Mouse (Mus musculus) liver, embryonic 11.5 days (tissue): Measurements from ENCODE around the gene Cd209g. TPM values are rescaled to one million over a fixed set of nuclear protein-coding genes. Genes with fewer than 3 reads are reported as not detected.
"Not testable (repeated sequence)": the region's sequence is repeated elsewhere in the genome, so short reads cannot be mapped to it uniquely, and the experiment has no call there.

Source experiments
- ATAC-seq: fragments of 200-750 bp; cut with Nextera tagmentation; replicated peaks from 2 replicates; pipeline ENCODE4 v1.8.0; 2017; ENCODE audit warnings: moderate number of reproducible peaks, mild to moderate bottlenecking, moderate TSS enrichment, moderate library complexity; ENCODE audit not compliant: low FRiP score
- DNase-seq: peaks from one replicate; pipeline ENCODE4 v3.0.0-alpha.2; 2017; ENCODE audit warnings: low spot score
- H3K27ac ChIP-seq: fragments of 300-500 bp; sonication (generic); 2 replicates; pipeline ENCODE4 v1.5.1; 2014; ENCODE audit warnings: mild to moderate bottlenecking, low read depth, low read length, control low read depth
- H3K27me3 ChIP-seq: fragments of 300-500 bp; sonication (generic); replicated peaks from 2 replicates; pipeline ENCODE4 v1.6.1; 2014; ENCODE audit warnings: low read length, mixed read lengths; ENCODE audit not compliant: control insufficient read depth, insufficient read depth
- H3K36me3 ChIP-seq: fragments of 300-500 bp; sonication (generic); 2 replicates; pipeline ENCODE4 v1.6.1; 2014; ENCODE audit warnings: mild to moderate bottlenecking, low read length, moderate library complexity, mixed read lengths; ENCODE audit not compliant: control insufficient read depth, insufficient read depth
- H3K4me1 ChIP-seq: fragments of 300-500 bp; sonication (generic); replicated peaks from 2 replicates; pipeline ENCODE4 v1.6.1; 2014; ENCODE audit warnings: low read length, mixed read lengths; ENCODE audit not compliant: control insufficient read depth, insufficient read depth
- H3K4me2 ChIP-seq: fragments of 300-500 bp; sonication (generic); 2 replicates; pipeline ENCODE4 v1.6.1; 2014; ENCODE audit warnings: mild to moderate bottlenecking, control low read depth, moderate library complexity
- H3K4me3 ChIP-seq: fragments of 300-500 bp; sonication (generic); 2 replicates; pipeline ENCODE4 v1.5.1; 2014; ENCODE audit warnings: low read depth, low read length, control low read depth
- H3K9ac ChIP-seq: fragments of 300-500 bp; sonication (generic); 2 replicates; pipeline ENCODE4 v1.6.1; 2014; ENCODE audit warnings: low read depth, low read length, control low read depth
- H3K9me3 ChIP-seq: fragments of 300-500 bp; sonication (generic); 2 replicates; pipeline ENCODE4 v1.6.1; 2016; ENCODE audit warnings: low read length, inconsistent platforms, mixed read lengths; ENCODE audit not compliant: control insufficient read depth
- WGBS: fragments of 180-500 bp; shearing (Covaris S2); extraction: QIAGEN DNeasy Blood & Tissue Kit; methylation state at CpG from one replicate; pipeline ENCODE4 v1.1.7; 2014; 5-methylcytosine and 5-hydroxymethylcytosine counted together
- polyA plus RNA-seq: library from polyadenylated mRNA; unstranded; fragments of >200 nt; fragmentation: Nextera tagmentation; extraction: Ambion mirVana; gene quantifications from 2 replicates; pipeline ENCODE4 v1.2.1, GENCODE M21; 2014

The Cd209g gene
- polyA plus RNA-seq: not detected in 2 replicates

DNA sequence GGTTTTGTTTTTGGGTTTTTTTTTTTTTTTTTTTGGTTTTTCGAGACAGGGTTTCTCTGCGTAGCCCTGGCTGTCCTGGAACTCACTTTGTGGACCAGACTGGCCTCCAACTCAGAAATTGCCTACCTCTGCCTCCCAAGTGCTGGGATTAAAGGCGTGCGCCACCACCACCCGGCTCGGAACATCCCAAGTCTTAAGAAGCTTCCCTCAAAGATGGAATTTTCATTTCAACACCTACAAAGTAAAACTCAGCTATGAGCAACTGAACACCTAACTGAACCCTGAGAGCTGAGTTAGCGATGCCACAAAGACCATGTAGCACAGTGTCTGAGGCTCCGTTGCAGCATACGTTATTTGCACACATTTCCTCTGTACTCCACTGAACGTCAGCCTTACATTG lies at the start of gene Cd209g:
Gene Cd209g (plus strand): TSS at position 301 of the 400 bp plus-strand sequence.
- no peak within 1 kb of the TSS for H3K4me2 ChIP-seq
- H3K36me3 ChIP-seq: no peaks in the 10 kb centered on the region
- ATAC-seq (no peak), DNase-seq (no peak)
- WGBS: 84% methylated on average over 10 of the region's 10 CpGs
- H3K27ac ChIP-seq: no peak within 1 kb of the TSS
- H3K9ac ChIP-seq: no peak within 1 kb of the TSS
- H3K4me3 ChIP-seq: no peak within 1 kb of the TSS
- no peaks in the 10 kb centered on the region for H3K4me1 ChIP-seq
- H3K27me3 ChIP-seq: no peaks in the 10 kb centered on the region
- H3K9me3 ChIP-seq: no peaks in the 10 kb centered on the region

DNA sequence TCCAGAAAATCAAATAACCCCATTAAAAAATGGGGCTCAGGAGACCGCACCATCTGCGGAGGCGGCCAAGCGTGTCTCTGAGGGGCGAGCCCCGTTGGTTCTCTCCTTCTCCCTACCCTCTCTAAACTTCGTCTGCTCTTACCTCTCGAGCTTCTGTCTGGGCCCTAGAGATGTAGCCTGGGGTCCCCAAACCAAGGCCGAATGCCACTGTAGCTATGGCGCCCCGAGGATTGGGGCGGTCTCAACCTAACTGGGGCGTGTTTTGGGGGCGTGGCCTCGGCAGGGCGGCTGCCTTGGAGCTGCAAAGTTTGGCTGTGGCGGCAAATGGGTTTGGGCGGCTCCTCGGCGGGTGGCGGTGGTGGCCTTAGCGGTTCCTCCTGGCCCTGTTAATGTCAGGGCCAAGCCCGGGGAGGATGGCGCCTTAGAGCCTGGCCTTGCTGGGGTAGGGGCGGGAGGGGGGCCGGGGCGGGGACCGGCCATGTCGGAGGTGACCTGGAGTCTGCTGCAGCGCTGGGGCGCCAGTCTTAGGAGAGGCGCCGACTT lies 46.6 kb upstream of the Cd209g start:
- H3K27ac ChIP-seq, H3K9ac ChIP-seq, H3K4me1 ChIP-seq, H3K36me3 ChIP-seq, H3K4me3 ChIP-seq, H3K4me2 ChIP-seq, H3K9me3 ChIP-seq, DNase-seq, H3K27me3 ChIP-seq: not testable (repeated sequence)
- peak; percentile 71; the same call in 1 of the 2 replicates for ATAC-seq
- WGBS: 42% methylated on average over 33 of the region's 33 CpGs

DNA sequence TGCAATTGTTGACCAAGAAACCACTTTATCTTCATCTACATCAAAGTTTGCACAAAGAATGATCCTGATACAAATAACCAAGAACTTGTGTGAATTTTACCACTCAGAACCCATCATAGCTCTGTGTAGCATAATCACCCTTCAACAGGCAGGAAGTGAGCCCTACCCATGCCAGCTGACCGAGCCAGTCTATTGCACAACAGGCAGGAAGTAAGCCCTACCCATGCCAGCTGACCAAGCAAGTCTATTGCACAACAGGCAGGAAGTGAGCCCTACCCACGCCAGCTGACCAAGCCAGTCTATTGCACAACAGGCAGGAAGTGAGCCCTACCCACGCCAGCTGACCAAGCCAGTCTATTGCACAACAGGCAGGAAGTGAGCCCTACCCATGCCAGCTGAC lies 45.4 kb upstream of the Cd209g start:
- not testable (repeated sequence) for DNase-seq, ATAC-seq, H3K4me3 ChIP-seq, H3K9me3 ChIP-seq, H3K36me3 ChIP-seq, H3K4me2 ChIP-seq, H3K4me1 ChIP-seq, H3K27ac ChIP-seq, H3K9ac ChIP-seq, H3K27me3 ChIP-seq
- WGBS: 64% methylated on average over 3 of the region's 3 CpGs

DNA sequence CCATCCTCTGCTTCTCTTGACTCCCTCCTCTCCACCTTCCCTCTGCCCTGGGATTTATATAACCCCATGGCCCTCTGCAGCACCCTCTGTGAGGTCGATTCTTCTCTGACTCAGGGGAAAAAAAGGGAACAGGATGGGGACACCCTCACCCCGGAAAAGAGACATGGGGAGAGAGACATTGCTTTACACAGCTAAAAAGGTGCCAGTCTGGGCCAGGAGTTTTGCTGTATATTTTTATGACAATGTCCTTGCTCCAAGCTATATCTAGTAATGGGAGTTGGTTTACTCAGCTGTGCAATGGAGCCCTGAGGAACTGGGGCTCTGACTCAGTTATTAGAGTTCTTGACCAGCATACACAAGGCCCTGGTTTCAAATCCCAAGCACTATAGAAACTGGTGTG lies 28.2 kb upstream of the Cd209g start, which contains the start of gene Cd209f:
Gene Cd209f (minus strand): TSS at position 101 of the 400 bp plus-strand sequence.
- not testable (repeated sequence) for H3K27me3 ChIP-seq, H3K4me3 ChIP-seq, H3K4me2 ChIP-seq, H3K36me3 ChIP-seq, ATAC-seq, H3K9ac ChIP-seq, H3K9me3 ChIP-seq, H3K4me1 ChIP-seq, DNase-seq, H3K27ac ChIP-seq
- WGBS: 57% methylated on average over 1 of the region's 2 CpGs

DNA sequence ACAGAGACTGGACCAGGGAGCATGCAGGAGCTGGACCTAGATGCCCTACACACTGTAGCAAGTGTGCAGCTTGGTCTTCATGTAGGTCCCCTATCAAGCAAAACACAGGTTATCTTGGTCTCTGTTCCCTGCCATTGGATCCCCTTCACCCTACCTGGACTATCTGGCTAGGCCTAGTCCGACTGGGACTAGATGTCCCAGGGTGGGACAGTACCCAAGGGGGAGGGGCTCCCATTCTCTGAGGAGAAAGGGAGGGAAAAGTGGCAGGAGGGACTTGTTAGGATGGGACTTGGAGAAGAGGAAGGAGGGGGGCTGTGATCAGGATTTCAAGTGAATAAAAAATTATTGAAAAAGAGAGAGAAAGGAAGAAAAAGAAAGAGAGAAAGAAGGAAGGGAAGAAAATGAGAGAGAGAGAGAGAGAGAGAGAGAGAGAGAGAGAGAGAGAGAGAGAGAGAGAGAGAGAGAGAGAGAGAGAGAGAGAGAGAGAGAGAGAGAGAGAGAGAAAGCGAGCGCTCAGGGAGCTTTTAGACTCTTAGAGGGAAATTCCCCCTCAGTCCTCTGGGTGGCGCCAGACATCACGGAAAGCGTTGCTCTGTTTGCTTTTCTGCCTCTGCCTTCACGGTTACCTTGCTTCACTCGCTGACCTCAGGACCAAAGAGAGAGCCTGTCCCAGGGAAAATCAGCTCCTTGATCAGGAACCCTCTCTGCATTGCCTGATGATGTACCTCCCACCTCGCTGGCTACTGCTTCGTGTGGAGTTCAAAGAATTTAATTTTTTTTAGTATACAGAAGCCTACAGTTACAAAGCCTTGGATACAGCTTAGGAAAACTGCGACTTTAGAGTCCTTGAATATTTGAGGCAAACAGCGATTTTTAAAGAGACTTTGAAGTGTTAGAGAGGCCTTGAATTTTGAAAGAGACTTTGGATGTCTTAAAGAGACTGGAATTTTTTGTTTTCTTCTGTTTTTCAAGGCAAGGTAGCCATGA lies 6.1 kb downstream of the Cd209g start:
- ATAC-seq: peak; percentile 64
- DNase-seq: peak; percentile 57
- H3K27me3 ChIP-seq: no peaks in the 10 kb centered on the region
- no peak overlapping the region for H3K4me2 ChIP-seq
- no peak overlapping the region for H3K9ac ChIP-seq
- no peaks in the 10 kb centered on the region for H3K36me3 ChIP-seq
- 11% methylated on average over 12 of the region's 12 CpGs for WGBS
- H3K4me1 ChIP-seq: no peaks in the 10 kb centered on the region
- H3K4me3 ChIP-seq: no peak overlapping the region
- no peak overlapping the region for H3K27ac ChIP-seq
- no peaks in the 10 kb centered on the region for H3K9me3 ChIP-seq

DNA sequence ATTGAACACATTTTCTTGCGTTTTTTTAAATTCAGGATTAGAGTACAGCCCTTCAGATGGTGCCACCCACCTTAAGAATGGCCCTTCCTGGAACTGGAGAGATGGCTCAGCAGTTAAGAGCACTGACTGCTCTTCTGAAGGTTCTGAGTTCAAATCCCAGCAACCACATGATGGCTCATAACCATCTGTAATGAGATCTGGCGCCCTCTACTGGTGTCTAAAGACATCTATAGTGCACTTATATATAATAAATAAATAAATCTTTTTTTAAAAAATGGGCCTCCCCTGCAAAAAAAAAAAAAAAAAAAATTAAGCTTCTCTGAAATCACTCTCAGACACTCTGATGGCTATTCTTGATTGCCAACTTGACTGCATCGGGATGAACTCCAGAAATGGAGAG lies 7.8 kb downstream of the Cd209g start:
- no peaks in the 10 kb centered on the region for H3K27me3 ChIP-seq
- 62% methylated on average over 3 of the region's 3 CpGs for WGBS
- no peak for ATAC-seq
- DNase-seq: no peak
- no peak overlapping the region for H3K4me2 ChIP-seq
- H3K4me1 ChIP-seq: no peaks in the 10 kb centered on the region
- no peaks in the 10 kb centered on the region for H3K36me3 ChIP-seq
- H3K9ac ChIP-seq: no peak overlapping the region
- no peaks in the 10 kb centered on the region for H3K9me3 ChIP-seq
- no peak overlapping the region for H3K4me3 ChIP-seq
- no peak overlapping the region for H3K27ac ChIP-seq

DNA sequence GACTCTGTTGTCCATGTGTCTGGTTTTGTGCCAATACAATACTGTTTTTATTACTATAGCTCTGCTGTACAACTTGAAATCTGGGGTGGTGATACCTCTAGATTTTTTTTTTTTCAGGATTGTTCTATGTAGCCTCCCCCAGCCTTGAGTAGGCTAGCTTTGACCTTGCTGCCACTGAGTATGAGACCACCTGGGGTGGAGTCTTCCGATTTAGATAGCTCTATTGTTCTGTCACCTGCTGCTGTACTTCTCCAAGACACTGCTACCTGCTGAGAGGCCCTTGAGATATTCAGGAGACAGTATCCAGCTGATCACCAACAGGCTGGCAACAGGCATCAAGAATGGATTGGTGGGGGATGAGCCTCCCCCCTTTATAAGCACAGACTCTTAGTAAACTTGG lies 13.4 kb downstream of the Cd209g start:
- Histone ChIP-seq H3K9ac (no peak overlapping the region), H3K4me3 (no peak overlapping the region), H3K27me3 (no peaks in the 10 kb centered on the region), H3K27ac (no peak overlapping the region), H3K4me1 (no peaks in the 10 kb centered on the region), H3K9me3 (no peaks in the 10 kb centered on the region), H3K36me3 (no peaks in the 10 kb centered on the region), H3K4me2 (no peak overlapping the region)
- 42% methylated on average over 1 of the region's 1 CpGs for WGBS
- DNase-seq: no peak
- ATAC-seq: no peak

DNA sequence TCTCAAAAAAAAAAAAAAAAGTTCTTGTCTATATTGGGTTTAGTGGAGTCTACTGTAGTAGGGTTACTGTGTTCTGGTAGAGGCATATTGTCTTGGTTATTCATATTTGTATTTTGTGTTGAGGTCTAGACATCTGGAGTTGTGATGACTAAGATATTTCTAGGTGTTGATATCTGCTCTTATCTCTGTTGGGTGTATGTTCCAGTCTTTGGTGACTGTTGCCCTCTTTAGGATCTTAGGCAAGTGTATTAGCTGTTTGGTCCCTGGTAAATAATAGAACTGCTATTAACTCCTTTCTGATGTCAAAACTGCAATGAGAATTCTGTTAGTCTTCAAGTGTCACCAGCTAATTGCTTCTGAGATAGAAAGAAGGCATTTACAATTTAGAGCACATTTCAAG lies 21.0 kb downstream of the Cd209g start:
- ATAC-seq: no peak
- H3K27ac ChIP-seq: no peak overlapping the region
- H3K9ac ChIP-seq: no peak overlapping the region
- H3K36me3 ChIP-seq: no peaks in the 10 kb centered on the region
- H3K4me2 ChIP-seq: no peak overlapping the region
- no peak overlapping the region for H3K4me3 ChIP-seq
- DNase-seq: no peak
- no peaks in the 10 kb centered on the region for H3K9me3 ChIP-seq
- no peaks in the 10 kb centered on the region for H3K4me1 ChIP-seq
- no peaks in the 10 kb centered on the region for H3K27me3 ChIP-seq
